Mouse (Mus musculus) liver, embryonic 16.5 days (tissue): Measurements from ENCODE around the gene Pdlim7. TPM values are rescaled to one million over a fixed set of nuclear protein-coding genes. Genes with fewer than 3 reads are reported as not detected.

Source experiments
- ATAC-seq: fragments of 200-750 bp; cut with Nextera tagmentation; 2 replicates; pipeline ENCODE4 v1.8.0; 2017; ENCODE audit warnings: low read depth, mild to moderate bottlenecking, moderate number of reproducible peaks, moderate library complexity
- H3K27ac ChIP-seq: fragments of 300-500 bp; sonication (generic); 2 replicates; pipeline ENCODE4 v1.5.1; 2014; ENCODE audit warnings: mild to moderate bottlenecking, low read length
- H3K27me3 ChIP-seq: fragments of 300-500 bp; sonication (generic); 2 replicates; pipeline ENCODE4 v1.6.1; 2014; ENCODE audit warnings: low read depth, low read length, mixed read lengths; ENCODE audit not compliant: control insufficient read depth, insufficient read depth
- H3K36me3 ChIP-seq: fragments of 300-500 bp; sonication (generic); 2 replicates; pipeline ENCODE4 v1.6.1; 2014; ENCODE audit warnings: mild to moderate bottlenecking; ENCODE audit not compliant: control insufficient read depth, insufficient read depth
- H3K4me1 ChIP-seq: fragments of 300-500 bp; sonication (generic); 2 replicates; pipeline ENCODE4 v1.6.1; 2014; ENCODE audit warnings: low read depth, low read length, mixed read lengths; ENCODE audit not compliant: control insufficient read depth
- H3K4me2 ChIP-seq: fragments of 300-500 bp; sonication (generic); 2 replicates; pipeline ENCODE4 v1.6.1; 2014; ENCODE audit warnings: low read depth, low read length, mixed read lengths
- H3K4me3 ChIP-seq: fragments of 300-500 bp; sonication (generic); 2 replicates; pipeline ENCODE4 v1.5.1; 2014; ENCODE audit warnings: low read depth, mild to moderate bottlenecking, low read length
- H3K9ac ChIP-seq: fragments of 300-500 bp; sonication (generic); 2 replicates; pipeline ENCODE4 v1.6.1; 2014; ENCODE audit warnings: low read depth, low read length
- H3K9me3 ChIP-seq: fragments of 300-500 bp; sonication (generic); replicated peaks from 2 replicates; pipeline ENCODE4 v1.6.1; 2016; ENCODE audit warnings: low read length; ENCODE audit not compliant: control insufficient read depth
- WGBS: fragments of 180-500 bp; shearing (Covaris S2); extraction: QIAGEN DNeasy Blood & Tissue Kit; methylation state at CpG from one replicate; pipeline ENCODE4 v1.1.7; 2014; ENCODE audit not compliant: insufficient replicate concordance; 5-methylcytosine and 5-hydroxymethylcytosine counted together
- polyA plus RNA-seq: library from polyadenylated mRNA; unstranded; fragments of >200 nt; fragmentation: Nextera tagmentation; extraction: Ambion mirVana; gene quantifications from 2 replicates; pipeline ENCODE4 v1.2.1, GENCODE M21; 2015

Pdlim7 gene
- polyA plus RNA-seq, 1 experiment from 2014 or later = 27.9 TPM

DNA sequence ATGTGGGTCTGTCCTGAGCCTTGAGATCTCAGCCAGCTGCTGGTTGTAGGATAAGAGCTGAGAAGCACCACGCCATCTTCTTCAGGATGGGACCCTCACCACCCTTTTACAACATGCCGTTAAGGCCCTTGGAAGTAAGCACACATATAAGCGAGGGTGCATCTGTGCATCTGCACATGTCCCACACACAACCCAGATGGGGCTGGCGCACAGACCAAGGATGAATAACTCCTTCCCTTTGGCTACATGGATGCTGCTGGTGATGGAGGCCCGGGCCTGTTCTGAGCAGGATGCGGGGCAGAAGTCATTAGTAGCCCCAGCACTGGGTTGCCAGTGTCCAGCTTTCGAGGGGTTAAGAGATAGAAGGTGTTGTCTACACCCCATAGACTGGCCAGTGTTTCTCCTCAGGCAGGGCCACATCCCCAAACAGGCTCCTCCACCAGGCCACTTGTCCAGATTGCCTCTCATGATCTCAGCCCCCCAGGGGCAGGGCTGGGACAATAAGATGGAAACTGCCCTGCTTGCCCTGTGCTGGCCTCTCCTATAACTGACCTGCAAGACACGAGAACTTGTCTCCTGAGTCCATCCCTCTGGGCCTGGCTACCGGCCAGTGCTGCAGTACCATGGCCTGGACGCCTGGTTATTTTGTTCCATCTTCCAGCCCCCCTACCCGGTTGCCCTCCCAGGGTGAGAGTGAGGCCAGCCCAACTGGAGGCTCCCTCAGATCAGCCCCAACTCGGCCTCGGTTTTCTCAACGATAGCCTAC is 27.3 kb downstream of the Pdlim7 start:
- Histone ChIP-seq H3K36me3 (no peaks in the 10 kb centered on the region), H3K9me3 (no peaks in the 10 kb centered on the region), H3K9ac (no peak overlapping the region), H3K4me2 (no peak overlapping the region), H3K27me3 (peaks cover 60% of the 10 kb centered on the region), H3K4me3 (no peak overlapping the region), H3K4me1 (no peaks in the 10 kb centered on the region; the same call in 1 of the 2 replicates), H3K27ac (no peak overlapping the region)
- 46% methylated on average over 14 of the region's 14 CpGs for WGBS
- ATAC-seq = no peak

DNA sequence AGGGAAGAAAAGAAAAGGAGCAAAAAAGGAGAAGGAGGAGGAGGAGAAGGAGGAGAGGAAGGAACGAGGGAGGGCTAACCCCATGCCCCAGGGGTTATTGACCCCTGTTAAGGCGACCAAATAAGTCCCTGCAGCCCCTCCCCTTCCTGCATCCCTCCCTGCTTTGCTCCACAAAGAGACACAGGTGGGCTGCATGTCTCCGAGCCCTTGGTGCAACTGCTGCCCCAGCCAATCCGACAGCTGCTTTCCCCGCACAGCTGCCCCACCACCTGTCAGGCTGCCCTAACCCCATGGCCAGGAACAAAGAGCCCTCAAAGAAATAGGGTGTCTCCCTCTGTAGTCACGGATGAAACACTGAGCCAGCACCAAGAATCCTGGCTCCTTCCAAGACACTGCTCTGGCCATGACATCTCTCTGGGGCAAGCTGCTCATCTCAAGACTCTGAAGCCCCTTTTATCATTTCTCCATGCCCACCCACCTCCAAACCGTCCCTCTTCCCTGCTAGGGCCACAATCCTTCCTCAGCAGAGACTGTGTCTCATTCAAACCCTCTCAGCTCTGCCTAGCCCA is 28.9 kb downstream of the Pdlim7 start:
- Histone ChIP-seq H3K4me1 (no peaks in the 10 kb centered on the region; the same call in 1 of the 2 replicates), H3K4me3 (no peak overlapping the region), H3K27ac (no peak overlapping the region), H3K9me3 (no peaks in the 10 kb centered on the region), H3K36me3 (no peaks in the 10 kb centered on the region), H3K27me3 (peaks cover 56% of the 10 kb centered on the region), H3K4me2 (no peak overlapping the region), H3K9ac (no peak overlapping the region)
- WGBS = 42% methylated on average over 7 of the region's 7 CpGs
- no peak for ATAC-seq

DNA sequence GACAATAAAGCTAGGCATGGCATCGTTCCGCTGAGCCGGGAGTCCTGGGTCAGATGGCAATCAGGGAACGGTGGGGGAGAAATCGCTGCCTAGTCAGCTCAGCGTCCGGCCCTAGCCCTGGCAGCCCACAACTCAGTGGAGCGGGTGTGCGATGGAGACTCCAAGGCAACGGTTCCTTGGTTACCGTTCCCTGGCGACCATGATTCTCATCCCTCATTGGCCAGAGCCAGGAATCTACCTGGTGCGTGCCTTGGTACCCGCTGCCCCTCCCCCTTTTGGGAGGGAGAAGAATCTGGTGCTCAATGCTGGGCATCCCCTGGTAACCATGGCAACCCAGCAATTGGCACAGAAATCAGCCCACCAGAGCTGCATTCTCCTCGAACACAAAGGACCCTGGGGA is 29.9 kb downstream of the Pdlim7 start:
- 41% methylated on average over 15 of the region's 15 CpGs for WGBS
- H3K27me3 ChIP-seq = peaks cover 49% of the 10 kb centered on the region
- H3K4me3 ChIP-seq = no peak overlapping the region
- H3K4me2 ChIP-seq = no peak overlapping the region
- no peaks in the 10 kb centered on the region; the same call in 1 of the 2 replicates for H3K4me1 ChIP-seq
- no peaks in the 10 kb centered on the region for H3K9me3 ChIP-seq
- no peak overlapping the region for H3K27ac ChIP-seq
- no peak overlapping the region for H3K9ac ChIP-seq
- ATAC-seq = no peak
- H3K36me3 ChIP-seq = no peaks in the 10 kb centered on the region

DNA sequence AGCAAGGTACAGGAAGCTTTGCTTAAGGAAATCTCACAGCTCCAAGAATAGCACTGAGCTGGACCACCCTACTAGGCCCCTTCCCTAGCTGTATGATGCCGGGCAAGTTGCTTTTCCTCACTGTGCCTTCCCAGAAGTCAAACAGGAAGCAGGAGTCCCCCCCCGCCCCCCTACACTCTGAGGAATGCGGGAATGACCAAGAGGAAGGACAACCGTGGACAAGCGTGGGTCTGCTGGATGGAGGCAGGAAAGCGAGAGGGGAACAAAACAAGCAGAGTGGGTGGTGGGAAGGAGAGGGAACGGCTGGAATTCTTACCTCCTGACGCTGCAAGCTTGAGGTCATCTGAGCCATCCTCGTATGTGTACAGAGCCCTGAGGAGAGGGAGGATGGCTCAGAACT is 30.4 kb downstream of the Pdlim7 start:
- ATAC-seq = no peak
- Histone ChIP-seq H3K9ac (no peak overlapping the region), H3K4me2 (no peak overlapping the region), H3K27ac (no peak overlapping the region), H3K36me3 (no peaks in the 10 kb centered on the region), H3K9me3 (no peaks in the 10 kb centered on the region), H3K4me1 (no peaks in the 10 kb centered on the region; the same call in 1 of the 2 replicates), H3K4me3 (no peak overlapping the region), H3K27me3 (peaks cover 43% of the 10 kb centered on the region)
- WGBS = 44% methylated on average over 9 of the region's 9 CpGs

DNA sequence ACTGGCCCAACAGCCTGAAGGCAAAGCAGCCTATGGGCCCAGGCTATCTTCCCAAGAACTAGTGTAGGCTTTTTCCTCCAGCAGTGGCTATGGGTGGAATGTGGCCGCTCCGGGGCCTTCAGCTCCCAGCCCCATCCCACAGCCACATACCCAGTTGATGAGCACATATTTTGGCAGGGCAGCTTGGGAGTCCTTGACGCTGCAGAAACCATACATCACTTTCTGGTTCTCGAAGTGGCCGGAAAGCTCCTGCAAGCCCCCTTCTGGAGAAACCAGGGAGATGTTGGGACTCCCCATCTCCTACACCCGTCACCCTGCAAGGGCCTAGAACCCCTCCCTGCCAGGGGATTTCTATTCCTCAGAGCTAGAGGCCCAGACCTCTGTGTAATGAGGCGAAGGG is 30.9 kb downstream of the Pdlim7 start:
- WGBS = 72% methylated on average over 7 of the region's 7 CpGs
- no peaks in the 10 kb centered on the region for H3K36me3 ChIP-seq
- H3K9me3 ChIP-seq = no peaks in the 10 kb centered on the region
- no peak overlapping the region for H3K4me3 ChIP-seq
- H3K4me2 ChIP-seq = no peak overlapping the region
- H3K27me3 ChIP-seq = peaks cover 38% of the 10 kb centered on the region
- no peak overlapping the region for H3K9ac ChIP-seq
- H3K4me1 ChIP-seq = no peaks in the 10 kb centered on the region; the same call in 1 of the 2 replicates
- H3K27ac ChIP-seq = no peak overlapping the region
- ATAC-seq = no peak

DNA sequence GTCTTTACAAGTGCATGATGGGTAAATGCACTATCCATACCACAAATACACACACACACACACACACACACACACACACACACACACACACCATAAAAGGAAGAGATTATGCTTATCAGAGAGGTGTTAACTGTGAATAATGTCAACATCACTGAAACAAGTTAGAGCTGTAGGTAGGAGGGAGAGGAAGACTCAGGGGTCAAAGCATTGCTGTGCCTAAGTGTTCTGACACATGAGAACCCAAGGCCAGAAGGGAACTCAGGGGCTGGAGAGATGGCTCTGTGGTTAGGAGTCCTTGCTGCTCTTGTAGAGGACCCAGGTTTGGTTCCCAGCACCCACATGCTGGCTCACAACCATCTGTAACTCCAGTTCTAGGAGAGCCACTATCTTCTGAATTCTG is 33.5 kb downstream of the Pdlim7 start:
- no peaks in the 10 kb centered on the region for H3K36me3 ChIP-seq
- no peak for ATAC-seq
- H3K9me3 ChIP-seq = no peaks in the 10 kb centered on the region
- no peak overlapping the region for H3K27ac ChIP-seq
- H3K4me1 ChIP-seq = no peaks in the 10 kb centered on the region
- H3K9ac ChIP-seq = no peak overlapping the region
- no peak overlapping the region for H3K4me2 ChIP-seq
- no peak overlapping the region for H3K4me3 ChIP-seq
- peaks cover 28% of the 10 kb centered on the region for H3K27me3 ChIP-seq

DNA sequence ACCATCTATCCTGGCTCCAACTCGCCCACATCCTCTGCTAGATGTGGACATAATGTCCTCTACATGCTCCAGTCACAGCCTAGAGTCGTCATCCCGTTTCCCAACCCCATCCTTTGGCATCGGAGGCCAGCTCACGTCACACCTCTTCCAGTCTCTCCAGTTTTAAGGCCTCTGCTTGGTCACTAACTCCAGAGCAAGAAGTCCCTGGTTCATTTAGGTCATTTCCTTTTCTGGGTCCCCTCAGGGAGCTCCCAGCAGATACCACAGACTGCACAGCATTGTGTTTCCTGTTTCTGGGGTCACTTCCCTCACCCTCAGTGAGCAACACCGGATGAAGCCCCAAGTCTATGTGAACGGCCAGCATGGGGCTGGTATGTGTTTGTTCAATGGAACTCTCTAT is 34.5 kb downstream of the Pdlim7 start:
- WGBS = 32% methylated on average over 7 of the region's 7 CpGs
- H3K36me3 ChIP-seq = no peaks in the 10 kb centered on the region
- H3K4me1 ChIP-seq = no peaks in the 10 kb centered on the region
- H3K4me3 ChIP-seq = no peak overlapping the region
- peaks cover 27% of the 10 kb centered on the region for H3K27me3 ChIP-seq
- peak; percentile 44; the same call in 1 of the 2 replicates for ATAC-seq
- no peak overlapping the region for H3K4me2 ChIP-seq
- no peak overlapping the region for H3K9ac ChIP-seq
- no peaks in the 10 kb centered on the region for H3K9me3 ChIP-seq
- H3K27ac ChIP-seq = no peak overlapping the region

DNA sequence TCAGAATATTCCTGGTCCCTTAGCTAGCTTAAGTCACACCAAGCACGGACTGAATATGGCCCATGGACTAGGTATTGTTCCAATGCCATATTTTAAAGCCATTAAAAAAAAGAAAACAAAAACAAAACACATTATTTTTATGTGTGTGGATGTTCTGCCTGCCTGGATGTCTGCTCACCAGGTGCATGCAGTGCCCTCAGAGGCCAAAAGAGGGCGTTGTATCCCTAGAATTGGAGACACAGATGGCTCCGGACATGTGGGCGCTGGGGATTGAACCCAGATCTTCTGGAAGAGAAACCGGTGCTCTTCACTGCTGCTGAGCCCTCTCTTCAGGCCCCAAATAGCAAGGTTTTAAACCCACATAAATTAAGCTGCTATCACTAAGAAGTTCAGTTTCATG is 35.4 kb downstream of the Pdlim7 start:
- Histone ChIP-seq H3K4me2 (no peak overlapping the region), H3K36me3 (no peaks in the 10 kb centered on the region), H3K27me3 (peaks cover 27% of the 10 kb centered on the region), H3K9me3 (no peaks in the 10 kb centered on the region), H3K4me3 (no peak overlapping the region), H3K9ac (no peak overlapping the region), H3K27ac (no peak overlapping the region), H3K4me1 (no peaks in the 10 kb centered on the region; the same call in 1 of the 2 replicates)
- ATAC-seq = no peak
- 54% methylated on average over 5 of the region's 5 CpGs for WGBS

DNA sequence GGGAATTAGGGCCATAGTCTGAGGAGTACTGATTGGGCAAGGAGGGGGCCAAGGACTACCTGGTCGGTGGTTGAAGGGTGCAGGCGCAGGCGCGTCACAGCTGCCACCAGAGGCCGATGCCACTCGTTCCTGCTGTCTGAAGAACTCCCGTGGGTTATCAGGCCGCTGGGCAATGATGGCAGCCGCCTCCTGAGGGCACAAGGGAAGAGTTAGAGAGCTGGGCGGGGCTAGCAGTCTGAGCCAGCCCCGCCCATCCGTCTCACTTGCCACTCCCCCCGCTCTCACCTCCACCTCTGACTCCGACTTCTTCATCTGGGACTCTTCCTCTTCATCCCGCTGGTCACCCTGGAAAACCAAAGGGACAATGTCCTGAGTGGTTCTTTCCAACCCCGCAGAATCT is 36.0 kb downstream of the Pdlim7 start:
- 56% methylated on average over 16 of the region's 16 CpGs for WGBS
- H3K4me1 ChIP-seq = peaks cover under 1% of the 10 kb centered on the region; the same call in 1 of the 2 replicates
- no peak overlapping the region for H3K4me2 ChIP-seq
- no peaks in the 10 kb centered on the region for H3K36me3 ChIP-seq
- no peak overlapping the region for H3K9ac ChIP-seq
- H3K9me3 ChIP-seq = no peaks in the 10 kb centered on the region
- H3K27me3 ChIP-seq = peaks cover 32% of the 10 kb centered on the region
- no peak overlapping the region for H3K27ac ChIP-seq
- H3K4me3 ChIP-seq = no peak overlapping the region
- no peak for ATAC-seq
